Mouse (Mus musculus) heart, adult 11 months (tissue): ENCODE results near the gene Cdnf.
A peak's percentile ranks its signal among the peaks of the same experiment; 100 is the strongest.

Experiments used
- DNase-seq: peaks from one replicate; pipeline ENCODE4 v3.0.0; 2022

Gene Cdnf

GRCm38 (mm10) chr2:3512552-3513454, at the start of gene Cdnf, which contains the start of the genes Gm45902 and Hspa14:
TSS of gene Cdnf (plus strand) at chr2:3513030.
TSS of gene Gm45902 (minus strand) at chr2:3512790.
TSS of gene Hspa14 (minus strand) at chr2:3512814.
- peak; percentile 100 for DNase-seq

DNA sequence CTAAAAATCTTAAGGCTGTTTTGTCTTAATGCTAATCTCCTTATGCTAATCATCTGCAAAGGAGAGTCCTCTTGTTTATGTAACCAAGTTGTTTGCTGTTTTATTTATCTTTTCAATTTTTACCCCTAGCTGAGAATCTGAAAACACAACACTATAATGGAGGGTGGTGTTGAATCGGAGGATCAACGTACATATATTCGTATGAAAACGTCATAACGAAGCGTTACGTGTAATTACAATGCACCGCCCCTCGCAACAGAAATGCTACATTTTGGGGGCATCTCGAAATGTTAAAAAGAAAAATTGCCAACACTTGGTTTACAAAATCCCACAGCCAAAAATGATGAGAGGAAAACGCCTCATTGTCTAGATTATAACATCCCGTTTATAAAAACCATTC, 38.9 kb upstream of the Cdnf start:
- no peak for DNase-seq

DNA sequence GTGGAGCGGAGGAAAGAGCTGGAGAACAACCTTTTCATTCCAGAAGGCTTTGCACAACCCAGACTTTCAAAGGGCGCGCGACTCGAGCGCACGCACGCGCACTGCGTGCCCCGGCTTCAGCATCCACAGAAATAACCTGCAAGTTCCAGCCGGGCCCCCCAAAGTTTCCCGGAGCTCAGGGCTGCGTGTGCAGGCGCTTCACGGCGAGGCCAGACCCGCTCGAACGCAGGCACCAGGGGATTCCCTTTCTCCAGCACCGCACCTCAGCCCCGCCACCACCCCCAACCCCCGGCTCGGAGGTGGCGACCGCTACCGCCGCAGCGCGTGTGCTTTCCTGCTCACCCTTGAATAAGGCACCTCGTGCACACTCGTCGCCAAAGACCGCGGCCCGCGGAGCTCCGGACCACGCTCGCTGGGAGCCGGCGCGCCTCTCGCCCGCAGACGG, 38.4 kb upstream of the Cdnf start:
- peak; percentile 93 for DNase-seq

- DNase-seq = peak; percentile 100
These were observed 38.0 kb upstream of the Cdnf start, which contains the start of gene Suv39h2 for GRCm38 (mm10) chr2:3474861-3475283. TSS of gene Suv39h2 (minus strand) at chr2:3475031.

GRCm38 (mm10) chr2:3475746-3476251, 37.0 kb upstream of the Cdnf start:
- peak; percentile 85 for DNase-seq

DNA sequence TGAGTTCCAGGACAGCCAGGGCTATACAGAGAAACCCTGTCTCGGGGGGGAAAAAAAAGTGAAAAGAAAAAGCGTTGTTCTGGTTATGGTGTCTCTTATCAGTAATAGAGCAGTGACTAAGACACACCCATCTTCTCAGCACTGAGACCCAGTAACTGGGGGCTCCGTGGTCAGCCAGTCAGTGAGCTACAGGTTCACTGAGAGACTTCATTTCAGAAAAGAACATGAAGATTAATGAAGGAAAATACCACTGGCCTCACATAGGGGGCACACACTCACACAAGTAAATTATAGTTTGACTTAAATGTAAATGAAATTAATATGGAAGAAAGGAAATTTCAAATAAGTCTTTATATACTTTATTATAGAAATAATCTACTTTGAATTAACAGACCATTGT, 32.6 kb upstream of the Cdnf start:
- DNase-seq = no peak

GRCm38 (mm10) chr2:3489816-3490215, 23.0 kb upstream of the Cdnf start:
- no peak for DNase-seq

- no peak for DNase-seq
These were observed 18.9 kb upstream of the Cdnf start for GRCm38 (mm10) chr2:3493833-3494409.

- no peak for DNase-seq
These were observed 13.3 kb upstream of the Cdnf start for GRCm38 (mm10) chr2:3499543-3499942.

DNA sequence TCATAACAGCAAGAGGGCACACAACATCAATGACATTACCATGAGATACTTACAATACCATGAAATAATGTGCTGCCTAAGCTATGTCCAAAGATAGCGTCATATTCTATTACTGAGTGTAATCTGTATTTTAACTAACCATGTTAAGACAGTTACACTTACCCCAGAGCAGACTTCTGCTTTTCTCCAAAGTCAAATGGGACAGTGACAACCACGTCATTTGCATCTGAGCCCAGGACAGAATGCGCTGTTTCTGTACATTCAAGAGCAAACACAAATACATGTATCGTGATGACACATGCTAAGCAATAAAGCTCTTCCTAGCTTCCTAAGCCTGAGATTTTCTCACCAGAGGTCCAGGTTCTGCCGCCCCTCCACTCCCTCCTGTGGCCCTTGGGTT, 11.9 kb upstream of the Cdnf start:
- no peak for DNase-seq

DNA sequence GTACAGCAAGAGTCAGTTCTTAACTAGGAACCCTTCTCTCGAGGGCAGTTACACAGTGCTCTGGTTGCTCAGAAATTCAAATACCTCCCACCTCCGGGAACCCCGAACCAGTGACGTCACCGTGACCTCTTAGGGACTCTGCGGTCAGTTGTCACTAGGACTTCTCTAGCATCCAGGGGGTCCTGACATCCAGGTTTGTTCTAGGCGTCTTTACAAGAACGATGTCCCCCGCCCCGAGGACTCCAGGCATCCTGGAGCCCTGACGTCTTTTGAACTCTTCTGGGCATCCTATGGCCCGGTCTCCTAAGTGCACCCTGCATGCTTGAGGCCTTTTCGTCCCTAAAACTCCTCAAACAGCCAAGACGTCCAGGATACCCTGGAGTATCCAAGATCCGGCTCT, 754 bp upstream of the Cdnf start:
- DNase-seq = no peak

DNA sequence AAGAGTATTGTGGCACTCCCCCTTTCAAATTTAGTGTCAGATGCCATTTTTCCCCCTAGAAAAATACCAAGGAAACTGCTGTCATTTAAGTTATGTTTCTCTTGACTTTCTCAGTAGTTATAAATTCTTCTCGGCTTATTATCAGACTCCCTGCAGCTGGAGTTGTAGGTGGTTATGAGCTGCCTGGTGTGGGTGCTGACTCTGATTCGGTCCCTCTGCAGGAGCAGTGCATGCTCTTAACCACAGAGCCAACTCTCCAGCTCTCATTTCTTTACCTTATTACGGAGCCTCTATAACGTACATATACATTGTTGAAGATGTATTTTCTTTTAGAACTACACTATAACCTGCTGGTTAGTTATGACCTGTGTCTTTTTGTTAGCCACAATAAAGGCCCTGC, 9.7 kb downstream of the Cdnf start:
- no peak for DNase-seq

- no peak for DNase-seq
These were observed 13.5 kb downstream of the Cdnf start for GRCm38 (mm10) chr2:3526288-3526687.

- no peak for DNase-seq
These were observed 28.7 kb downstream of the Cdnf start for GRCm38 (mm10) chr2:3541307-3542079.

DNA sequence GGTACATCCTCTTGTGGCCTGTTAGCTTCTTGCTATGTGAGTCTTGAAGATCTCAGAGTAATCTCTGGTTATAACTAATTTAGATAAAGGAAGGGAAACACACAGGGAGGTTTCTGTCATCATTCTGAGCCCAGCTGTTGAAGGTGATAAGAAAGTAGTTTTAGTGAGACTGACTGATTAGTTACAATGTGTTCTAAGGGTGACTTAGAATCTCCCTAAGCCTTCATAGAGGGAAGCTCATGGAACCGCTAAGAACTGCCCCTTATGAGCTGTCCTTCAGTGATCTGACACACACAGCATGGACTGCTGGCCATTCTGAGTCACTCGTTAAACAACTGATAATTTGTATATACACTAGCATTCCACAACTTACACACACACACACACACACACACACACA, 33.2 kb downstream of the Cdnf start:
- DNase-seq = no peak

DNA sequence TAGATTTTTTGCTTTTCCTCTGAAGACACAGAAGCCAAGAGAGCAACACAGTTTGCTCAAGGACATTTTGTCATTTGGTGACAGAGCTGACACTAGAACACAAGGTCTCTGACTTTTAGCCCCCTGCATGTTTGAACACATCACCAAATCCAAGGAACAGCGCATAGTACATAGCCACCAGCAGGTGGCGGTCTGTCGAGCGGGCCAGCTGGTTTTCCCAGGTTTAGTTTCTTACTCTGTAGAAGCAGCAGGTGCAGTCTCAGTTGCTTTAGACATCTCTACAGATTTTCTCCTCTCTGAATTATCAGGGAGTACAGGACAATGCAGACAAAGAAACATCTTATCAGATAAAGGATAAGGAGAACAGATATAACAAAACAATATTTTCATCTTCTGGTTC, 33.8 kb downstream of the Cdnf start:
- no peak for DNase-seq

DNA sequence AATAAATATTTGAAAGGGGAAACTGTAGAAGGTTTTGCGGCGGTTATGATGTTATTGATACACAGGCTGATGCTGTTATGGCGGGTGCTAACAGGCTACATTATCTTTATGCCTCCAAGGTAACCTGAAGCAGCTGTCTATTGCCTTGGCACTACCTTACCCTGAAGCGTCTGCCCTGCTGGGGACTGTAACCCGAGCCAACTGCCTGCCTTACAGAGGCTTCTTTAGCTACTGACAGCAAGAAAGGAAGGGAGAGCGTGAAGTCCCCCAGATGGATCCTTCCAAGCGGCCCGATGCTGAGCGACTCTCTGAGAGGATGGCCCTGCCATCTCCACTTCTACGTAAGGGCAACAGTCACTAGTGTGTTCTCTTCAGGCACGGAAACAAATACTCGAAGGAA, 57.4 kb downstream of the Cdnf start, which contains the start of gene Fam107b:
Gene Fam107b (plus strand): TSS at position 303 of the 400 bp plus-strand sequence.
- DNase-seq = no peak

GRCm38 (mm10) chr2:3570606-3571005, 57.8 kb downstream of the Cdnf start:
- DNase-seq = no peak

DNA sequence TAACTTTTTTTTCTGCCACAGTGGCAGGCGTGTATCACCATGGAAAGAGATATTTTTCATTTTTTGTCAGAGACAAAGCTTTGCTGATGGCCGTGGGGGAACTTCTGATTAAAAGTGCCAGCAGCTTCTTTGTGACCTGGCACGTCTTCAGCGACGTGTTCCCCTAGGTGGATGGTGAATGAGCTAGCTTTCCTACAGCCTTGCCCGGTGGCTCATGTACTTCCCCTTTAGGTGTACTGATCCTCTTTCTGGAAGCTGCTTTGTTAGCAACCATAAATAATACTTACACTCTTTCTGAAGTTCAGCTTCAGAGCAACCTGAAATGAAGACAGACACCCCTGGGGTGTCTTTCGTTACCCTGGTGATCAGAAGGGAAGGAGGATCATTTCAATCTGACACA, 61.1 kb downstream of the Cdnf start:
- DNase-seq = no peak

- DNase-seq = no peak
These were observed 62.3 kb downstream of the Cdnf start for GRCm38 (mm10) chr2:3575140-3575539.
